Mouse (Mus musculus): ENCODE data around the gene Scgb1b7.
"Not testable (repeated sequence)": the region's sequence is repeated elsewhere in the genome, so short reads cannot be mapped to it uniquely, and the experiment has no call there.

Gene Scgb1b7

GRCm38 (mm10) chr7:31712365-31712764, at the start of gene Scgb1b7:
Gene Scgb1b7 (plus strand): TSS chr7:31712665.
- not testable (repeated sequence) for DNase-seq (ENCODE audit: low spot score)

GRCm38 (mm10) chr7:31705657-31706056, 6.8 kb upstream of the Scgb1b7 start, which contains the start of gene Scgb2b7:
Gene Scgb2b7 (minus strand): TSS chr7:31705757.
- DNase-seq (ENCODE audit: low spot score) = not testable (repeated sequence)
